Mouse (Mus musculus) urinary bladder, adult 18-20 months (tissue): ENCODE results near the gene Tnni1.
A peak's percentile ranks its signal among the peaks of the same experiment; 100 is the strongest.

ENCODE experiments used
- DNase-seq, 2 experiments: peaks; one replicate each; pipeline ENCODE4 v3.0.0; 2022; ENCODE audit warnings: low spot score in 2 of 2, mixed read lengths in 2 of 2

Gene Tnni1

GRCm38 (mm10) chr1:135800192-135800950 is 21.1 kb downstream of the Tnni1 start:
- DNase-seq = no peak

- no peak for DNase-seq
Measured at GRCm38 (mm10) chr1:135807546-135807945, 28.3 kb downstream of the Tnni1 start.

- DNase-seq = no peak
Measured at GRCm38 (mm10) chr1:135810180-135810579, 30.9 kb downstream of the Tnni1 start.

- DNase-seq = peak; percentile 71 to 83
Measured at GRCm38 (mm10) chr1:135811016-135811646, 31.9 kb downstream of the Tnni1 start.

GRCm38 (mm10) chr1:135812205-135812604 is 33.0 kb downstream of the Tnni1 start:
- DNase-seq = no peak

GRCm38 (mm10) chr1:135812618-135813017 is 33.4 kb downstream of the Tnni1 start:
- no peak for DNase-seq

GRCm38 (mm10) chr1:135813071-135813470 is 33.8 kb downstream of the Tnni1 start:
- DNase-seq = no peak

- no peak for DNase-seq
Measured at GRCm38 (mm10) chr1:135813687-135814395, 34.6 kb downstream of the Tnni1 start.

GRCm38 (mm10) chr1:135814531-135814930 is 35.3 kb downstream of the Tnni1 start:
- DNase-seq = no peak

- no peak for DNase-seq
Measured at GRCm38 (mm10) chr1:135817595-135817994, 38.4 kb downstream of the Tnni1 start.

GRCm38 (mm10) chr1:135818481-135819086 is 39.4 kb downstream of the Tnni1 start, which contains the start of gene Lad1:
Gene Lad1 (plus strand): TSS chr1:135818598.
- DNase-seq = peak; percentile 70 to 77

GRCm38 (mm10) chr1:135820071-135820470 is 40.8 kb downstream of the Tnni1 start:
- peak in 1 of 2 experiments; percentile 18 for DNase-seq

- peak in 1 of 2 experiments; percentile 40 for DNase-seq
Measured at GRCm38 (mm10) chr1:135820736-135821364, 41.6 kb downstream of the Tnni1 start.

GRCm38 (mm10) chr1:135821780-135822179 is 42.5 kb downstream of the Tnni1 start:
- no peak for DNase-seq

- no peak for DNase-seq
Measured at GRCm38 (mm10) chr1:135828918-135829317, 49.7 kb downstream of the Tnni1 start.

GRCm38 (mm10) chr1:135834206-135834859 is 55.1 kb downstream of the Tnni1 start:
- DNase-seq = no peak

GRCm38 (mm10) chr1:135834983-135835382 is 55.7 kb downstream of the Tnni1 start:
- no peak for DNase-seq

- DNase-seq = no peak
Measured at GRCm38 (mm10) chr1:135835716-135836483, 56.7 kb downstream of the Tnni1 start, which contains the start of gene Tnnt2. Gene Tnnt2 (plus strand): TSS chr1:135836354.

- DNase-seq = no peak
Measured at GRCm38 (mm10) chr1:135838626-135839025, 59.4 kb downstream of the Tnni1 start.

GRCm38 (mm10) chr1:135839065-135839464 is 59.8 kb downstream of the Tnni1 start:
- no peak for DNase-seq
